Mouse (Mus musculus): ENCODE measurements around the gene Tns4. TPM values are rescaled to one million over a fixed set of nuclear protein-coding genes. Genes with fewer than 3 reads are reported as not detected.

The Tns4 gene
- total RNA-seq (2022), result 1 to 10 TPM in 1 of 4 experiments, under 1 TPM in 3; 0.28 to 1.3 (median 0.31) TPM

- no peak for DNase-seq
These were observed at the start of gene Tns4 for GRCm38 (mm10) chr11:99089077-99089601. Gene Tns4, minus strand, starts transcription at chr11:99089306.

DNA sequence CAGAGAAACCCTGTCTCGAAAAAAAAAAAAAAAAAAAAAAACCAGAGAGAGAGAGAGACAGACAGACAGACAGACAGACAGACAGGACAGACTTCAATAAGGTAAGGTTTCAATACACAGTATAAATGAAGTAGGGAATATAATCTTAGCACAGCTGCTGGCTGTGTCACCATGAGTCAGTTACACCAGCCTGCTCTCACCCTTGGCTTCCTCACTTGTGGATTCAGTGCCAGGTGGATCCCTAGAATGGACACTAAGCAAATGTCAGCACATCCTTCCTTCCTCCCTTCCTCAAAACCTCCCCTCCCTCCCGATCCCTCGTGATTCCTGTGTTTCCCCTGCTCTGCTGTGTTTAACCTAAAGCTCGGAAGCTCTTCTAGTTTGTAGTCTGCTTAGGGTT lies 48.3 kb upstream of the Tns4 start:
- DNase-seq, result no peak

GRCm38 (mm10) chr11:99136961-99137360 lies 47.9 kb upstream of the Tns4 start:
- DNase-seq, result no peak

- DNase-seq, result no peak
These were observed 47.3 kb upstream of the Tns4 start for GRCm38 (mm10) chr11:99136361-99136760.

DNA sequence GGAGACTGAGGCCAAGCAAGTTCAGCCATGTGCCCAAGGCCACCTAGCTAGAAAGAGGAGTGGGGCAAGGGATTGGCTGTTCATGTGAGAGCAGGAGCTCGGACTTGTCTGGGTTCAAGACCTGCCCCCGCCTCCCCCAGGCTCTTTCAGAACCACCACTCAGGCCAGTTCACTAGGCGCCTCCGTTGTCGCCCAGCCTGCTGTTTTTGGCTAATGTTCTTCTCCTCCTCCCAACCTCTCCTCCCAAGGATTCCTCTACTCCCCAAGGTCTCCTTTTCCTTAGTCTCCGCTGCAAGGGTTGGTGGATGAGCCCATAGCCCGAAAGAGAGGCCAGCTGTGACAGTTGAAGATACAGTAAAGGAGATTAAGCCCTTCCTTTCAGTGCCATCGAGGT lies 45.9 kb upstream of the Tns4 start:
- DNase-seq, result no peak

DNA sequence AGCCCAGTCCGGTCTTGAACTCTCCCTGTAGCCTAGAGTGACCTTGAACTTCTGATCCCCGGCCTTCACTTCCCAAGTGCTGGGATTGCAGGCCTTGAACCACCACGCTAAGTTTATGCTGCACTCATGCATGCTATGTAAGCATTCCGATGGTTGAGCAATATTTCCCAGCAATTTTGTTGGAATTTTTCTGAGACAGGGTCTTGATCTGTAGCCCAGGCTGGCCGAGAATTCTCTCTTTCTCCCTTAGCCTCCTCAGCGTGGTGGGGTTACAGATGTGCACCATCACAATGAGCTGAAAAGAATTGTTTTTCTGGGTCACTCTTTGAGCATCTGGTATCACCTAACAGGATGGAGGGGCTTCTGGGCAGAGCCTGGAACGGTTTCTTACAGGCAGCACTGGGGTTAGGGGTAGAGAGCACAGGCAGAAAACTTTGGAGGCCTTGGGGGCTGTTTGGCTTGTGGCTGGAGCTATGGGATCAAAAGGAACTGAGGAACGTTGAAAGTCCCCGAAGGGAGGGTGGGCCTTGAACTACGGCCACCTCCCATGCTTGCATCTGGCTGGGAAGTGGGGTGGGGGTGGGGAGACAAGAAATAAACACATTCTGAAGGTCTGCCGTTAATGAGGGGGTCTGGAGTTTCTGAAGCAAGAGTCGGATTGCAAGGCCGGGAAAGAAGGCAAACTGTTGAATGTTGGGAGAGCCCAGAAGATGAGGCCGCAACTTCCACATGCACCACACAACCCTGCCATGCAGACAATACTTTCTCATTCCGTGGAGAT lies 45.4 kb upstream of the Tns4 start:
- no peak for DNase-seq

GRCm38 (mm10) chr11:99133285-99133897 lies 44.3 kb upstream of the Tns4 start:
- no peak for DNase-seq

DNA sequence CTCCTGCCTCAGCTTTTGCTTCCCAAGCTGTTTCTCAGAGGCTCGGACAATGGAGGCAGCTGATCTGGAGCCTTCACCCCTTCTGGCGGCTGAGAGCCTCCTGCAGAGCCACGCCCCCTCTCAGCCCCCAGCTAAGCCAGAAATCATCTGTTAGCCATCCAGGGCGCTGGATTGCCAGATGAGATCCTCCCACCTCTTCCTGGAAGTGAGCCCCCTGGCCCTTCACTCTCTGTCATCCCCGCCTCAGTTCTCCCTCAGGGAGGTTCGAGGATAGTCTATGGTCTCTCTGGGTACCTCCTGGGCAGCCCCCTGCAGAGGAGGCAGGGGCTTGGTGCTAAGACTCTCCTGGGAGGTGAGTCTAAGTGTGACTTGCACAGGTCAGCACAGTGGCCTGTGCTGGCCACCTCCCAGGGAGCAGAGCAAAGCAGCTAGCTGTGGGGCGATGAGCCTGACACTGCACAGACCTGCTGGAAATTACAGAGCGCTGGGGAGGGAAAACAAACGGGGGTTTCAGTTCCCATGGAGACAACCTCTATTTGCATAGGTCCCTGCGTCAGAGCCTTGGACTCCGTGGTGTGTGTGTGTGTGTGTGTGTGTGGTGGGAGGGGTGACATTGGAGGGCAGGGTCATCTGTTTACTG lies 43.1 kb upstream of the Tns4 start:
- DNase-seq, result no peak

- no peak for DNase-seq
These were observed 42.3 kb upstream of the Tns4 start for GRCm38 (mm10) chr11:99131463-99131840.

DNA sequence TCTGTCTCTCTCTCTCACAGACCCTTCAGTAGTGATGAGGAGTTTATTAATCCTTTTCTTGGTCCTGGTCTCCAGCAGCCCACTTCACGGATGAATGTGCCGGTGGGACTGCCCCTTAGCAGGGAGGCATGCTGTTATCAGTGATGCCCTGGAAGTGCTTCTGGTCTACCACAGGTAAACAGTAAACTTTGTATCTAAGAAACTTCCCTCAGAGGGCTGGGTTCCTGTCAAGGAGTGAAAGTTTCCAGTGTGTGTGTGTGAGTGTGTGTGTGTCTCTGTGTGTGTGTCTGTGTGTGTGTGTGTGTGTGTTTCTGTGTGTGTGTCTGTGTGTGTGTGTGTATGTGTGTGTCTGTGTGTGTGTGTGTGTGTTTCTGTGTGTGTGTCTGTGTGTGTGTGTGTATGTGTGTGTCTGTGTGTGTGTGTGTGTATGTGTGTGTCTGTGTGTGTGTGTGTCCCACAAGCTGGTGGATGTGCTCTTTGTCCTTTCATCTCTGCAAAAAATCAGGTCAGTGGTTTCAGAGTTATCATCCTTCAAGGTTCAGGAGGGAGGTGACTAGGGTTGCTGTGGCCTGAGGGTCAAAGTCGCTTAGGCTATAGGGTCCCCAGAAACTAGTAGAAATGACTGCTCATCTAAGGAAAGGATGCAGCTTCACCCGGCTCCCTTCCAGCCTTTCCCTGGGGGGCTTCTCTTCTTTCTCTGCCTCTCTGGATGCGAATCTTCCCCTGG lies 41.8 kb upstream of the Tns4 start:
- DNase-seq, result no peak

GRCm38 (mm10) chr11:99129287-99129686 lies 40.2 kb upstream of the Tns4 start:
- DNase-seq, result no peak

DNA sequence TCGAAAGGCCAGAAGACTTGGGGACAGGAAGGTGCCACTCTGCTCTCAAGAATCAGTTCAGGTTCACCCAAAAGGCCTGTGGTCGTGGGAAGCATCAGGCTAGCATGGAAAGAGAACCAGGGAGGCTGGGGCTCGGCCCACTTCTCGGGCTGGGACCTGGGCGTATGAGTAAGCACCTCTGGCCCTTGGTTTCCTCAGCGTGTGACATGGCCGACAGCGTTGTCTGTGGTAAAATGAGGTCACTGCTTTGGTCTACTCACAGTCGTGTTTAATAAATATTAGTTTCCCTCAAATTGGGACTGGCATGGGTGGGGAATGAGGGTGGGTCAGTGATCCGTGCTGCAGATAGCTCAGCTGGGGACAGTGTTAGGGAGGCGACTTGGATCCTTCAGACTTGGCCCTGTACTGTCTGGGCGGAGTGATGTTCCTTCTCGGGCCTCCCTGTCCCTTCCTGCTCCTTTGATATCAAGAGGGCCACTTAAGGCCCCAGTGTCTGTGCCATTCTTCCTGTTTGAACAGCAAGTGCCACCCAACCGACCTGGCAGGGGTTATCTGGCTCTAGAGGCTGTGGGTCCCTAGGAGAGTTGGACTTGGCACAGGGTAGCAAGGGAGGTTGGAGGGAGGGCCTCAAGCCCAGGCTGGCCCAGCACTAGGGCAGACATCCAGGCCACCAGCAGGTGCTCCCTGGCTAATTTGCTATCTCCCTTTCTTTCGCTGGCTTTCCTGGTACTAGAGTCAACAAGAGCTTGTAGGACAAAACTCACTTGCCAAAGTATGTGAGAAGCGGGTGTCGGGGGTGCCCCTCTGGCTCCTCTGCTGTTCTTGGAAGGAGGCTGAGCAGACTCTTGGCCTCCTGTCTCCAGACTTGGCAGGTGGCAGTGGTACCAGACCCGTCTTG lies 38.9 kb upstream of the Tns4 start:
- DNase-seq, result no peak

DNA sequence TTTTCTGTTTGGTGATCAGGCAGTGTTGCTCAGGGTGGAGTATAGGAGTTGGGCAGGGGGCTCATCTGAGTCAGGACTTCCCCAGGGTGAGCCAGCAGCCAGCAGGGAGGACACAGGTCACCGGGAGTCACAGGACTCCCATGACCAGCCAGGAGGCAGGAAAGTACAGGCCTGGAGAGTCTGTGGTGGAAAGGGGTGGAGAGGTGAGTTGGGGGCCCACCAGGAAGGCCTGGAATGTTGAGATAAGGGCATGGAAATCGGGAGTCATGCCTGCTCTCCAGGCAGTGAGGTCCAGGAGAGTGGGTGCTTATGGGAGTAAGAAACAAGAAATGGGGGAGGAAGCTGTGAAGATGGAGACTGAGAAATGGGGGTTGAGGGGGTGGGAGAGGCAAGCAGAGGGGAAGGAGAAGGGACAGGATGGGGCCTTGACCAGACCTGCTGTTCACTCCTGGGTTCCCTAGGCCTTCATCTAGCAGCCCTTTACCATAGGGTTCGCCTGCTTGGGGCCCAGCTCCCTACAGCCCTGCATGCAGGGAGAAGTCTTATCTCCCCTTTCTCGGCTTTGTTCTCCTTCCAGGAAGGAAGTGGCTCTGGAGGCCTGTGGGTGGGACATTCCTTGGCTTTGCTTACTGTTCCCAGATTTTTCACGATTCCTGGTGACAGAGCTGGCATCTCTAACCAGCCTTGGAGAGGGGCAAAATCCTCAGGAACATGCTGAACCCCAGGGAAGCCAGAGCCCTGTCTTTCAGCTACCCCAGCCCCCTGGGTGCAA lies 37.6 kb upstream of the Tns4 start:
- no peak for DNase-seq

DNA sequence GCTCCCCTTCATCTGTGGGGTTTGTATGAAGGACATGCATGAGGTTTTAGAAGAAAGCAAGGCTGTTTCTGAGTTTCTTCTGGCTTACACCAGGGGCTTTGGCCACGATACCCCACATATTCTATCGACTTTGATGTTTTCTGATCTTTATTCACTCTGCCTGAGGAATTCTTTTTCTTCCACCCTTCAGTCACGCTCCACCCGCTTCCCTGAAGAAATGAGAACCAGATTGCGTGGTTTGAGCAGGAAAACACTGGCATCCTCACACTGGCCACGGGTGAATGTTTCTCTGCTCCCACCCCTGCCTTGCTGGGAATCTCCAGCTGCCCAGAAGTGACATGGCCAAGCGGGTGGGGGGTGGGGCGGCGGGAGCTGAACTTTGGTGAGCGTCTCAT lies 35.5 kb upstream of the Tns4 start:
- no peak for DNase-seq

DNA sequence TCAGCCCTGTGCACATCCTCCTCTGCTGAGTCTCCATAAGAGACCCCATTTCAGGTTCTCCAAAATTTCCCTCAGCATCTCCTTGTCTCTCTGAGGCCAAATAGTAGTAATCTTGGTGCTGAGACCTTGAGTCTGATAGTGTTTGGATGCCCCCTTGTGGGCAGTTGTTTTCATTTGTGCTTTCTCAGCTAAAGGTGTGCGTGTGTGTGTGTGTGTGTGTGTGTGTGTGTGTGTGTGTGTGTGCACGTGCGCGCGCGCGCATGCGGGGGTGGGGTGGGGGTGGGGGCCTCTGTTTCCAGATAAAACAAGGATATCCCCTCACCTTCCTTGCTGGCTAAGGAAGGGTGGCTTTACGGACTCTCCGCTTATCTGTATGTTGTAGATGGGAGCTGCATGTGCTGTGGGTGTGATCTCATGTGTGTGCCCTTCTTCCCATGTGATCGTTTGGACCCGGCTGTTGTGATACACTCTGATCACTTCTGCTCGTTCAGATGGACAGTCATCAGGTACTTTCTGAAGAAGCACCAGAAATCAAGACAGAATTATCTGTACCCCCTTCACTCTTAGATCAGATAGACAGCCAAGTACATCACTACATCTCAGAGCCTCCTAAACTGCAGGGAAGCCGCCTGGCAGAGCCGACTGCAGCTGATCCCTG lies 35.0 kb upstream of the Tns4 start:
- DNase-seq, result no peak

- no peak for DNase-seq
These were observed 33.6 kb upstream of the Tns4 start for GRCm38 (mm10) chr11:99122703-99123102.

DNA sequence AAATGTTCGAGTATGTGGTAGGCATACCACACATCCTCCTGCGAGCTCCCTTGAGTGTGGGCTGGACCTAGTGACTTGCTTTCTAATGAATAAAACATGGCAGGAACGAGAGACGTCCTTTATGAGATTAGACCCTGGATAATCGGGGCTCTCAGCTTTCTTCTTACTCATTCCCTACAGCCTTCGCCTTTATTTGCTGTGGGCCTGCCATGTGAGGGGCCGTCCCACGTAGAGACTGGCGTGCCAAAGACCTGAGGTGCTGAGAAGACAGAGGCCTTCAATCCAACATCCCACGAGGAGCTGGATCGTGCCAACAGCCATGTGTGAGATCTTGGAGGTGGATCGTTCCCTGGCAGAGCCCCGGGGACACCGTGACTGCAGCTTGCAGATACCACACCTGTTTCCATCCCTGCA lies 32.1 kb upstream of the Tns4 start:
- no peak for DNase-seq

DNA sequence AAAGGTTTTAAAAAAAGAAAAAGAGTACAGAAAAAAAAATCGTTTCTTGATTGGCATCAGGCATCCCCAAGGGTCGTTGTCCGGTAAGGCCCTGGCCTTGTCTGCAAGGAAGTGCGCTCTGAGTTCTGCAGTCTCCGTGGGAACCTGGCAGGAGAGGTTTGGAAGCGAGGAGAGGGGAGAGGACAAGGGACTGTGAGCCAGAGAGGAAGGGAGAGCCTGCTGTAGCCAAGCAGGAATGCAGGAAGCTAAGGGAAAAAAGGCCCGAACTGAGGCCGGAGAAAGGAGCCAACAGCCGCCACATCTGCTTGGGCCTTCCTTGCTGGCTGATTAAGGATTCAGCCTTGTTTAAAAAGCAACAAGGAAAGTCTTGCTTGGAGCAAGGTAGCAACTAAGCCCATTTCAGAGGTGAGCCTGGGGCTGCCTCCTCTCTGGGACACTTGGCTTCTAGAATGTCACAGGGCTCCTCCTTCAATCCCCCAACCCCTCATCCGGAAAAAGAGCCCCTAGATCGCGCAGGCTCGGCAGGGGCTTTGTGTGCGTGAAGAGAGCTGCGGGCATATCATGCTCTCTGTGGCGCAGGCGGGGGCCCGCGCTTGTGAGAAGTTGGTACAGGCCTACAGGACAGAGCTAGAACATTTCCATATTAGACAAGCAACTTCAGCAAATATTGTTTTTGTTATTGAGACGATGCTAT lies 31.6 kb upstream of the Tns4 start:
- DNase-seq, result no peak

DNA sequence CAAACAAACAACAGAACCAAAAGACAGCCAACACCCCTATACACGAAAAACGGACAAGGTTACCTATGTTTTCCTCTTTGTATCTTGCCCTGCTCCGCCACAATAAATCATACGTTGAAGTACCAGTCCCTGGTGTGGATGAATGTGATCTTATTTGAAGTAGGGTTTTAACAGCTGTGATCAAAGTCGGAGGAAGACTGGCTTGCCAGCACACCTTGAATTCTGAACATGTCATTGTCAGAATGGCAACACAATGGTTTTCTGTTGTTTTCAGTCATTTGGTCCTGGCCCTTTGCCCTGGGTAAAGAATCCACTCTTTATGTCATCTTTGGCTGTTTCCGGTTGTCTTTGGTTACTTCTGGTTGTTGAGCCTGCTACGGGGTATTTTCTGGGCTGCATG lies 29.9 kb upstream of the Tns4 start:
- DNase-seq, result no peak

DNA sequence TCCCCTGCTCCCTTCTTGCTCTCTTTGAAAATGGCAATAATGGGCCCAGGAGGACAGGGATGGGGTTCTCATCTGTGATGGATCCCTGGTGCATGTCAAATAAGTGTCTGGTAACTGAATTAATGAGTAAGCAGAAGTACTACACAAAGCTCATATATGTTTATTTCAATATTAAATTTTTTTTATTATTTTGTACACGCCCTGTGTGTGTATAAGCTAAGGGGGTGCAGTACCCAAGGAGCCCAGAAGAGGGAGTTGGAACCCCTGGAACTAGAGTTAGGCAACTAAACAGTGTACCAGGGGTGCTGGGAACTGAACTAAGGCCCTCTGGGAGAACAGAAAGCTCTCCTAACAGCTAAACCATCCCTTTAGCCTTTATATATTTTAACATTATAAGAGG lies 29.3 kb upstream of the Tns4 start:
- no peak for DNase-seq

Data from adrenal gland, adult 8-10 months (tissue).